In genomic region chr16:95601807-95602206, GRCm38 (mm10) we compare ENCODE assay signal across 14 mouse cellular contexts. TPM values are rescaled to one million over a fixed set of nuclear protein-coding genes. Genes with fewer than 3 reads are reported as not detected.
DNase-seq lines count a peak whose midpoint lies in the region; ATAC-seq lines count a peak whose summit lies in the region.
"Had no signal": no experiment of that assay in that cellular context is flagged by ENCODE, and none has a peak within 500 bp of the region (broad histone marks: within the 10 kb centered on the region; RNA-seq: fewer than 3 reads in every experiment).

No protein-coding gene starts in this region.

- no peaks in the 10 kb centered on the region for H3K36me3 ChIP-seq in forebrain, embryonic 14.5 days (ENCODE audit: control insufficient read depth, insufficient read depth, low read length)
- no peaks in the 10 kb centered on the region for H3K36me3 ChIP-seq in forebrain, embryonic 16.5 days (ENCODE audit: control insufficient read depth, insufficient read depth)
- no peaks in the 10 kb centered on the region for H3K36me3 ChIP-seq in neural tube, embryonic 11.5 days (ENCODE audit: control insufficient read depth, insufficient read depth, low read length)
- H3K36me3 ChIP-seq in neural tube, embryonic 15.5 days: no peaks in the 10 kb centered on the region
- H3K36me3 ChIP-seq in embryonic facial prominence, embryonic 15.5 days: no peaks in the 10 kb centered on the region
- H3K36me3 ChIP-seq: intestine, embryonic 15.5 days had no signal

- no peak overlapping the region for H3K4me3 ChIP-seq in forebrain, embryonic 14.5 days (ENCODE audit: low read depth, low read length)
- H3K4me3 ChIP-seq in forebrain, embryonic 16.5 days (replicated peaks; ENCODE audit: low read length): no peak overlapping the region
- H3K4me3 ChIP-seq in neural tube, embryonic 11.5 days (ENCODE audit: low read depth, low read length): no peak overlapping the region
- H3K4me3 ChIP-seq in neural tube, embryonic 15.5 days (replicated peaks): no peak overlapping the region
- H3K4me3 ChIP-seq in embryonic facial prominence, embryonic 15.5 days (replicated peaks): no peak overlapping the region
- H3K4me3 ChIP-seq: intestine, embryonic 15.5 days had no signal

- H3K9me3 ChIP-seq in forebrain, embryonic 14.5 days (replicated peaks; ENCODE audit: control insufficient read depth, low read length): no peaks in the 10 kb centered on the region
- H3K9me3 ChIP-seq in forebrain, embryonic 16.5 days (ENCODE audit: control insufficient read depth, low read length): no peaks in the 10 kb centered on the region
- no peaks in the 10 kb centered on the region for H3K9me3 ChIP-seq in neural tube, embryonic 11.5 days (ENCODE audit: control insufficient read depth, low read length)
- H3K9me3 ChIP-seq in neural tube, embryonic 15.5 days (replicated peaks): no peaks in the 10 kb centered on the region
- H3K9me3 ChIP-seq in embryonic facial prominence, embryonic 15.5 days (replicated peaks): no peaks in the 10 kb centered on the region
- H3K9me3 ChIP-seq: intestine, embryonic 15.5 days had no signal

- H3K4me1 ChIP-seq in forebrain, embryonic 14.5 days (ENCODE audit: control insufficient read depth, insufficient read depth, low read length): peaks cover 3% of the 10 kb centered on the region; the same call in 1 of the 2 replicates
- peaks cover 19% of the 10 kb centered on the region for H3K4me1 ChIP-seq in forebrain, embryonic 16.5 days (replicated peaks; ENCODE audit: control insufficient read depth, insufficient read depth, low read length)
- H3K4me1 ChIP-seq in neural tube, embryonic 11.5 days (ENCODE audit: control insufficient read depth, insufficient read depth, low read length): 0 out of 2 replicates have a peak, but pooled peaks cover 3% of the 10 kb centered on the region
- peaks cover 20% of the 10 kb centered on the region for H3K4me1 ChIP-seq in neural tube, embryonic 15.5 days
- peaks cover 29% of the 10 kb centered on the region for H3K4me1 ChIP-seq in embryonic facial prominence, embryonic 15.5 days
- H3K4me1 ChIP-seq: intestine, embryonic 15.5 days had no signal

- no peak for ATAC-seq in forebrain, embryonic 14.5 days
- ATAC-seq in forebrain, embryonic 16.5 days: no peak
- peak; percentile 67 for ATAC-seq in neural tube, embryonic 11.5 days (ENCODE audit: insufficient read depth, low FRiP score, low TSS enrichment)
- no peak for ATAC-seq in neural tube, embryonic 15.5 days (ENCODE audit: low FRiP score)
- no peak for ATAC-seq in embryonic facial prominence, embryonic 15.5 days (ENCODE audit: insufficient number of reproducible peaks, low FRiP score, low TSS enrichment, low read depth)
- ATAC-seq: activated CD4-positive, CD25-positive, alpha-beta regulatory T cell, adult 4 months; intestine, embryonic 15.5 days had no signal

- no peaks in the 10 kb centered on the region for H3K27me3 ChIP-seq in forebrain, embryonic 14.5 days (replicated peaks; ENCODE audit: control insufficient read depth, insufficient read depth, low read length)
- no peaks in the 10 kb centered on the region for H3K27me3 ChIP-seq in forebrain, embryonic 16.5 days (replicated peaks; ENCODE audit: control insufficient read depth, insufficient read depth, low read length)
- H3K27me3 ChIP-seq in neural tube, embryonic 11.5 days (ENCODE audit: control insufficient read depth, insufficient read depth, low read length): no peaks in the 10 kb centered on the region
- H3K27me3 ChIP-seq in neural tube, embryonic 15.5 days (replicated peaks): no peaks in the 10 kb centered on the region
- 0 out of 2 replicates have a peak, but pooled peaks cover 9% of the 10 kb centered on the region for H3K27me3 ChIP-seq in embryonic facial prominence, embryonic 15.5 days
- H3K27me3 ChIP-seq: intestine, embryonic 15.5 days had no signal

- no peak overlapping the region for H3K4me2 ChIP-seq in forebrain, embryonic 14.5 days (ENCODE audit: low read length)
- H3K4me2 ChIP-seq in forebrain, embryonic 16.5 days (ENCODE audit: low read length): no peak overlapping the region
- H3K4me2 ChIP-seq in neural tube, embryonic 11.5 days (ENCODE audit: low read depth): no peak overlapping the region
- H3K4me2 ChIP-seq in neural tube, embryonic 15.5 days: no peak overlapping the region
- no peak overlapping the region for H3K4me2 ChIP-seq in embryonic facial prominence, embryonic 15.5 days (replicated peaks)
- H3K4me2 ChIP-seq: intestine, embryonic 15.5 days had no signal

- H3K27ac ChIP-seq in forebrain, embryonic 14.5 days (ENCODE audit: low read depth, low read length): no peak overlapping the region
- H3K27ac ChIP-seq in forebrain, embryonic 16.5 days (ENCODE audit: low read length): no peak overlapping the region
- H3K27ac ChIP-seq in neural tube, embryonic 11.5 days (ENCODE audit: low read depth, low read length): no peak overlapping the region
- no peak overlapping the region for H3K27ac ChIP-seq in neural tube, embryonic 15.5 days (replicated peaks)
- H3K27ac ChIP-seq in embryonic facial prominence, embryonic 15.5 days (replicated peaks): peak overlapping the region; percentile 59; the same call in 1 of the 2 replicates
- H3K27ac ChIP-seq: intestine, embryonic 15.5 days; kidney, postnatal 0 days had no signal

- H3K9ac ChIP-seq in forebrain, embryonic 14.5 days (ENCODE audit: low read length): no peak overlapping the region
- no peak overlapping the region for H3K9ac ChIP-seq in forebrain, embryonic 16.5 days (replicated peaks; ENCODE audit: low read depth, low read length)
- no peak overlapping the region for H3K9ac ChIP-seq in neural tube, embryonic 11.5 days (ENCODE audit: low read length)
- no peak overlapping the region for H3K9ac ChIP-seq in neural tube, embryonic 15.5 days (replicated peaks)
- H3K9ac ChIP-seq in embryonic facial prominence, embryonic 15.5 days: no peak overlapping the region
- H3K9ac ChIP-seq: intestine, embryonic 15.5 days had no signal

- peak; percentile 27 for DNase-seq in forebrain, embryonic 14.5 days (ENCODE audit: low spot score)
- peak; percentile 39 for DNase-seq in neural tube, embryonic 11.5 days (ENCODE audit: low spot score)
- DNase-seq in right cerebral cortex, postnatal 4 days: no peak
- no peak for DNase-seq in adrenal gland, adult 8-10 months
- DNase-seq: gastrocnemius, postnatal 14 days; layer of hippocampus, adult 9-11 months; lung, adult 18-20 months; thymus, postnatal 4 days had no signal

- WGBS in forebrain, embryonic 14.5 days: 18% methylated on average over 4 of the region's 4 CpGs
- 17% methylated on average over 4 of the region's 4 CpGs for WGBS in forebrain, embryonic 16.5 days
- 40% methylated on average over 4 of the region's 4 CpGs for WGBS in neural tube, embryonic 11.5 days
- WGBS in neural tube, embryonic 15.5 days: 29% methylated on average over 4 of the region's 4 CpGs
- WGBS in embryonic facial prominence, embryonic 15.5 days: 36% methylated on average over 4 of the region's 4 CpGs

RNA-seq across cellular contexts. Expression of gene Erg, which starts 15.4 kb away (rescaled TPM):
- 0.75 and 1.0 TPM in 2 replicates for polyA plus RNA-seq in forebrain, embryonic 14.5 days (2014; fragmentation: Nextera tagmentation; extraction: Ambion mirVana)
- 1.5 and 1.9 TPM in 2 replicates for polyA plus RNA-seq in forebrain, embryonic 16.5 days (2015; fragmentation: Nextera tagmentation; extraction: Ambion mirVana)
- polyA plus RNA-seq in neural tube, embryonic 11.5 days (2014; fragmentation: Nextera tagmentation; extraction: Ambion mirVana): 2.1 and 3.0 TPM in 2 replicates
- polyA plus RNA-seq in neural tube, embryonic 15.5 days (2015; fragmentation: Nextera tagmentation; extraction: Ambion mirVana): 2.3 and 2.9 TPM in 2 replicates
- polyA plus RNA-seq in embryonic facial prominence, embryonic 15.5 days (2015; fragmentation: Nextera tagmentation; extraction: Ambion mirVana): 14.1 and 17.7 TPM in 2 replicates
- 10 to 100 TPM; 15.2 to 24.9 (median 21.4) TPM for total RNA-seq in adrenal gland, adult 8-10 months (2022)
- polyA plus RNA-seq: activated CD4-positive, CD25-positive, alpha-beta regulatory T cell, adult 4 months had no signal

Comparison
In these comparisons a context has a peak if more than half of its experiments do, and no peak if none do; other contexts are left out.
1. DNase-seq: peak in forebrain, embryonic 14.5 days (single experiment) and neural tube, embryonic 11.5 days (single experiment); none in right cerebral cortex, postnatal 4 days (single experiment) and adrenal gland, adult 8-10 months (single experiment).